Mouse (Mus musculus) embryonic fibroblast, embryonic 13.5 days (primary cell): ENCODE results near the gene Rybp. TPM values are rescaled to one million over a fixed set of nuclear protein-coding genes. Genes with fewer than 3 reads are reported as not detected.

Experiments
- H3K27ac ChIP-seq: 2 replicates; pipeline ENCODE4 v1.5.1; 2012; ENCODE audit warnings: low read length, control low read depth, inconsistent platforms; ENCODE audit not compliant: insufficient read depth
- H3K4me1 ChIP-seq: 2 replicates; pipeline ENCODE4 v1.6.1; 2011; ENCODE audit warnings: low read length; ENCODE audit not compliant: control insufficient read depth, insufficient read depth
- H3K4me3 ChIP-seq: 2 replicates; pipeline ENCODE4 v1.5.1; 2011; ENCODE audit warnings: mild to moderate bottlenecking, control low read depth, low read length; ENCODE audit not compliant: insufficient read depth
- CTCF ChIP-seq: IDR thresholded peaks from 2 replicates; pipeline ENCODE4 v1.5.1; 2011; ENCODE audit warnings: mild to moderate bottlenecking, control low read depth, low read length, moderate library complexity, borderline replicate concordance; ENCODE audit not compliant: insufficient read depth
- POLR2A ChIP-seq: IDR thresholded peaks from 2 replicates; pipeline ENCODE4 v1.6.1; 2011; ENCODE audit warnings: low read depth, mild to moderate bottlenecking, control low read depth, low read length, moderate library complexity
- polyA plus RNA-seq: library from polyadenylated mRNA; stranded (reverse); fragments of >200 nt; gene quantifications from 2 replicates; pipeline ENCODE4 v1.2.4, GENCODE M21; 2011; ENCODE audit warnings: low read depth; ENCODE audit not compliant: missing spikeins, insufficient read length

Rybp gene
- polyA plus RNA-seq, 1 experiment = 51.8 TPM

DNA sequence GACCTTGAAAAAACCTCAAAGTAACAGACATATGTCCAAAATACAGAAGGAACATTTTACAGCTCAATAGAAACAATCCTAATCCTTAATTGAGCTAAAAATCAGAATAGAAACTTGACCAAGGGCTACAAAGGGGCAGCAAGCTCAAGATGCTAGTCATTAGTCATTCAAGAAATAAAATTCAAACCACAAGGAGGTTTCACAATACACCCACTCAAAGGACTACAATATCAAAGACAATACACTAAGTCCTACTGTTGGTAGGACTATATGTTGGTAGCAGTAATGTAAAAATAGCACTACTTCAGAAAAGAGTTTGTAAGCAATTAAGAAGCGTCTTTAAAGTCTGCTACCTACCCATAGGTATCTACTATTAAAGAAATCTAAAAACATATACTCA is 27.7 kb downstream of the Rybp start:
- Histone ChIP-seq H3K4me1 (peaks cover 12% of the 10 kb centered on the region), H3K4me3 (no peak overlapping the region), H3K27ac (no peak overlapping the region; the same call in 1 of the 2 replicates)
- TF ChIP-seq POLR2A (no peak), CTCF (no peak)

DNA sequence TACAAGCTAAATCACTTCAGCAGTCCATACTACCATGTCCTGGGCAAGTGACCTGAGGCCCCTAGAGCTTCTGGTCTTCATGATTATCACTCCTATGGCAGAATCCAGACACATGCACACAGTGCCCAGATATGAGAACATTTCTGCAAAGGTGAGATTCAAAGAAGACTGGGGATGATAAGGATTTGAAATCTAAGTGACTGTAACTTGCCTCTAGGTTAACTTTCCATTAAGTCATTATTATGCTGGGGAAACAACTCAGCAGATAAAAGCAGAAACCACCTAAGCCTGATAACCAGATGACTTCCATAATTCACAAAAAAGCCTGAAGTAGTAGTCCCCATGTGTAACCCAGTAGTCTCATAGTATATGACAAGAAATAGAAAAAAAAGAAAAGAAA is 29.0 kb downstream of the Rybp start:
- TF ChIP-seq CTCF = no peak
- TF ChIP-seq POLR2A = no peak
- Histone ChIP-seq H3K27ac (no peak overlapping the region), H3K4me1 (peaks cover 17% of the 10 kb centered on the region), H3K4me3 (no peak overlapping the region)

DNA sequence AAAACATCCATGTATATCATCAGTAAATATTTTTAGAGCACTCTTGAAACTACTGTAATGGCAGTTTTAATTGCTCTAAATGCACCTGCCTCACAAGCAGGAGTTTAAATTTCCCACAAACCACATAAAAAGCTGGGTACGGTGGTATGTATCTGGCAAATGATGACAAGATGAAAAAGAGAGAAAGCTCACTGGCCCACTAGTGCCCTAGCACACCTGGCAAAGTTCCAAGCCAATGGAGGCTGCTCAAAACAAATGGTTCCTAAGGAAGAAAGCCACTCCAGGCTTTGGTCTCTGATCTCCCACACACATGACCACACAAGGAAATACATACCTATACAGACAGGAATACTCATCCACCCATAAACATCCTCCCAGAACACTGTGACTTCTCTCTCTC is 31.9 kb downstream of the Rybp start:
- H3K4me3 ChIP-seq = no peak overlapping the region
- peak overlapping the region; percentile 64; the same call in 1 of the 2 replicates for H3K27ac ChIP-seq
- TF ChIP-seq CTCF = no peak
- TF ChIP-seq POLR2A = no peak
- H3K4me1 ChIP-seq = peaks cover 17% of the 10 kb centered on the region

DNA sequence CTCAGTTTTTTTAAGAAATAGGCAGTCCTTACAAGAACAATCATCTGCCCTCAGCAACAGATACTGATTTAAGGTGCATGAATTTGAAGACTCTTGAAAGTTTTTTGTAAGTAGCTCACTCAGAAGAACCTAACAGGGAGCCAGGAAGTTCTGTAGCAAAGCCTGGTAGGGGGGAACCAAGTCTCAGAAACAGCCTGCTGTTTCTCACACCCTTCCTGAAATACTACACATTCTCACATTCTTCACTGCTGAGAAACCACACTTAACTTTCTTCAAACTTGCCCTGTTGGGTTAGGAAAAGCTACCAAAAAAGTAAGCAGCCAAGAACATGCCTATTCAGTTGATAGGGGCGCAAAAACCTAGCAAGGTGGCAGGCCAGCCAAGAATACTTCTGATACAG is 32.6 kb downstream of the Rybp start:
- H3K27ac ChIP-seq = peak overlapping the region; percentile 64
- H3K4me3 ChIP-seq = no peak overlapping the region
- H3K4me1 ChIP-seq = peaks cover 17% of the 10 kb centered on the region
- no peak for TF ChIP-seq POLR2A
- no peak for TF ChIP-seq CTCF

DNA sequence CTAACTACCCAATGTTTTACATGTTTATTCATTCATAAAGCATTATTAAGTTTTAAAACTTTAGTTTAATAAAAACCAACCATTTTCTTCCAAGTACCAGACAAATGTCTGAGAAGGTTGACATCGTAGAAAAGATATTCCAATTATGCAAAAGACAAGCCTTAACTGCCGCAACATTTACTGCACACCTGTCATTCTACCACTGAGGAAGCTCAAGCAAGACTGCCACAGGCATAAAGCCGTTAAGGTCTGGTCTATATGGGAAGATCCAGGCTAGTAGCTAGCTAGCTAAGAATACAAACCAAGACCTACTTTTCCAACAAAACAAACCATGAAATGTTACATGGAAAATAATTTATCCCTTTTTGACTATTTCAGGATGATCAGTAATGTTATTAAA is 42.8 kb downstream of the Rybp start:
- H3K4me3 ChIP-seq = no peak overlapping the region
- TF ChIP-seq CTCF (no peak), POLR2A (no peak)
- peaks cover 2% of the 10 kb centered on the region; the same call in 1 of the 2 replicates for H3K4me1 ChIP-seq
- no peak overlapping the region for H3K27ac ChIP-seq

DNA sequence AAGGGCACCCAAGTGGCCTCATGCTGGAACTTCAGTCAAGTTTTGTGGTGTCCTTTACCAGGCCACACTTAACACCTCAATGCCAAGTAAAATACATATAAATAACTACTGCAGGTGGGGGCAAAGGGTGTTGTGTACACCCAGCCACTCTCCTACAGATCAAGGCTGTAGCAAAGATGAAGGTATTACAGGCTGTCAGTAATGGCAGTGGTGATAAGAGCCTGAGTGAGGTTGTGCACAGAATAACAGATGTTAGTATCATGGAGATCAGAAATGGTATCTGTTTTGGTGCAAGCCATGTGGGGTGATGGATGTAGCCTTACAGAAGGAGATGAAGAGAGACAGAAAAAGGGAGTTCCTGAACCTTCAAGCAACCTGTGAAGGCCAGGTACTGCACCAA is 52.2 kb downstream of the Rybp start:
- no peak for TF ChIP-seq CTCF
- no peak for TF ChIP-seq POLR2A
- no peak overlapping the region for H3K27ac ChIP-seq
- H3K4me3 ChIP-seq = no peak overlapping the region
- H3K4me1 ChIP-seq = no peaks in the 10 kb centered on the region; the same call in none of the 2 replicates

DNA sequence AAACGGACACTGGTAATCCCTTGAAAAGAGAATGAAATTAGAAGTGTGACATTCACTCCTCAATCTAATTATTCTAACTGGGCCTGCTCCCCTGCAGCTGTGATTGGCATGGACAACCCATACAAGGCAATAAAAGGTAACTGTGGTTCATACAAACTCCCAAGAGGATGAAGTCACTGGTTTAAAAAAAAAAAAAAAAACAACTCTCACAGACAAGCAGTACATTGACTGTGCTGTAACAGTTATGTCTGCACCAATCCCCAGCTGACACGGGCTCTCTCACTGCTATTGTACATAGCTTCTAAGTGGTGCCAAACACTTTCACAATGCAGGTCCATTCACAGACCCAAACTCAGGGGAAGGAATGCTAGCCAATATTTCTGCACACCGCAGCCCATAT is 53.8 kb downstream of the Rybp start:
- Histone ChIP-seq H3K27ac (no peak overlapping the region), H3K4me1 (no peaks in the 10 kb centered on the region; the same call in none of the 2 replicates), H3K4me3 (no peak overlapping the region)
- TF ChIP-seq CTCF (no peak), POLR2A (no peak)

DNA sequence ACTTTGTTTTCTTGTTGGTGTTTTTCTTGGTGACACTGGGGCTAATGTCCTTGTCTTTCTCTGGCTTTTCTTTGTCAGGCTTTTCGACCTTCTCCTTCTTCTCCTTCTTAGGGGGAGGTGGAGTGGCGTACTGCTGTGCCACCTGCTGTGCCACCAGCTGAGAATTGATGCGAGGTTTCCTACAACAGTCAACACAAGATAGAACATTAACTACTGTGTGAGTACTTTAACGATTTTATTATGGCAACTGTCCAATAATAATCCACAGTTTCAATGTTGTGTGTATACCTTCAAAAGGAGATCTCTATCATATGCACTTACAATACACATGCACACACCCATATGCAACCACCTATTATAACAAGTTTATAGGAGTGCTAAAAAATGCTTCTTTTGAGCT is 54.2 kb downstream of the Rybp start:
- Histone ChIP-seq H3K27ac (no peak overlapping the region), H3K4me1 (no peaks in the 10 kb centered on the region; the same call in none of the 2 replicates), H3K4me3 (no peak overlapping the region)
- TF ChIP-seq CTCF = no peak
- no peak for TF ChIP-seq POLR2A

DNA sequence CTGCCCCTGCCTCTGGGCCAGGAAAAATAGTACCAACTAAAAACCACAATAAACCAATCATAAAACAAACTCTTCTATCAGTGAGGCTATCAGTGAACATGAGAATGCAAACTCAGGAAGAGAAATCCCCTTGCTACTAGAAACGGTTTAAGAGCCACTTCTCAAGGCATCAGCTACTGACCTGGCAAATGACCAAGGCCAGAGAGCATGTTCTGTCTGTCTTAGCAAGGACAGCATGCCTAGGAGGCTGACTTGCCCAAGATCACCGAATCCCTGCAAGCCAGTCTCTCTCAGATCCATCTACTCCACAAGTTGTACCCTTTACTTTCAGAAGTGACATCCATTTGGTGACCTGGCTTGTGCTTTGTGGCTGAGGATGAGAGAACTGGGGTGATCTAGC is 61.1 kb downstream of the Rybp start:
- H3K27ac ChIP-seq = no peak overlapping the region
- TF ChIP-seq POLR2A = no peak
- no peak for TF ChIP-seq CTCF
- no peaks in the 10 kb centered on the region for H3K4me1 ChIP-seq
- H3K4me3 ChIP-seq = no peak overlapping the region

DNA sequence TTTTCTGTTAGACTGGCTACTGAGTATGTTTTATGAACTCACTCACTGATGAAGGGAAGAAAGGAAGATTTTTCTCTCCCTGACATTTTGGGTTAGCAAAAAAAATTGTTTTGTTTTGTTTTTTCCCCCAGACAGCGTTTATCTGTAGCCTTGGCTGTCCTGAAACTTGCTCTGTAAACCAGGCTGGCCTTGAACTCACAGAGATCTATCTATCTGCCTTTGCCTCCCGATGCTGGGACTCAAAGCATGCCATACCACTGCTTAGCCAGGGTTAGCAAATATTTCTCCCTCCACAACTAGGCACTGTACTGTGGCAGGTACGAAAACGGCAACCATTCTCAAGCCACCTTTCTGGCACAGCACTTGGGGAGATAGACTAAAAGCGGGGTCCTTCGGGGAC is 63.4 kb downstream of the Rybp start:
- no peak overlapping the region for H3K4me3 ChIP-seq
- TF ChIP-seq CTCF (no peak), POLR2A (no peak)
- H3K27ac ChIP-seq = no peak overlapping the region
- H3K4me1 ChIP-seq = no peaks in the 10 kb centered on the region

DNA sequence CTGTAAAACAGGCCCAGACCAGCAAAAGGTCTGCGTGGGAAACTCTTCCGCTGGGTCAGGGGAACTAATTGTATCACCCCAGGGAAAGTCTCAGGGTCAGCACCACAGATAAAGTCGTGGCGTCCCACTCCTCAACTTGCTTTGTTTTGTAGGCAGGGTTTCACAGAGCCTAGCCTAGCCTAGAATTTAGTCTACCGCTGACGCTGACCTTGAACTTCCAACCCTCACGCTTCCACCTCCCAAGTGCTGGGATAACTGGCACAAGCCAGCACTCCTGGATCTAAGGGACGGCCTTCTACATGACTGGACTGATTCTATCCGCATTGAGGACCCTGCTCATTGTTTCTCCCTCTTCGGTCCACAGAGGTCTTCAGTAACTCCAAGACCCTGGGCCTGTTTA is 63.9 kb downstream of the Rybp start:
- no peaks in the 10 kb centered on the region for H3K4me1 ChIP-seq
- no peak for TF ChIP-seq POLR2A
- no peak for TF ChIP-seq CTCF

More for the DNA sequence above, 63.9 kb downstream of the Rybp start:
- no peak overlapping the region for H3K27ac ChIP-seq
- no peak overlapping the region for H3K4me3 ChIP-seq
